In genomic region chr8:46587911-46588310, GRCm38 (mm10) we compare ENCODE assay signal across 28 mouse cellular contexts. TPM values are rescaled to one million over a fixed set of nuclear protein-coding genes. Genes with fewer than 3 reads are reported as not detected.
DNase-seq lines count a peak whose midpoint lies in the region; ATAC-seq and TF ChIP-seq lines count a peak whose summit lies in the region.
"Had no signal": no experiment of that assay in that cellular context is flagged by ENCODE, and none has a peak within 500 bp of the region (broad histone marks: within the 10 kb centered on the region; RNA-seq: fewer than 3 reads in every experiment).

No protein-coding gene starts in this region.

- no peak for TF ChIP-seq POLR2A in bone marrow, adult 2 months (IDR thresholded peaks at IDR 0.05; ENCODE audit: borderline replicate concordance, control insufficient read depth, low read depth, low read length)
- no peak for TF ChIP-seq POLR2A in cerebellum, adult 2 months (IDR thresholded peaks at IDR 0.05; ENCODE audit: borderline replicate concordance, insufficient read depth, low read length)

- no peaks in the 10 kb centered on the region for H3K27me3 ChIP-seq in liver, embryonic 15.5 days
- H3K27me3 ChIP-seq in cerebellum, adult 2 months (ENCODE audit: control insufficient read depth, insufficient read depth, low read length), result no peaks in the 10 kb centered on the region
- H3K27me3 ChIP-seq: forebrain, embryonic 15.5 days; intestine, embryonic 15.5 days; limb, embryonic 12.5 days; megakaryocyte, embryonic 14.5 days; neural tube, embryonic 13.5 days had no signal

- peak overlapping the region; percentile 38 for H3K27ac ChIP-seq in bone marrow, adult 2 months (ENCODE audit: control insufficient read depth, insufficient read depth, low read depth, low read length, poor library complexity)
- peak overlapping the region; percentile 79 for H3K27ac ChIP-seq in liver, embryonic 15.5 days (replicated peaks)
- no peak overlapping the region for H3K27ac ChIP-seq in cerebellum, adult 2 months (ENCODE audit: insufficient read depth, low read length)
- H3K27ac ChIP-seq: forebrain, embryonic 15.5 days; hindbrain, embryonic 14.5 days; intestine, embryonic 15.5 days; limb, embryonic 12.5 days; neural tube, embryonic 13.5 days; stomach, postnatal 0 days had no signal

- ATAC-seq in erythroid progenitor cell, adult 5-6 weeks (replicated peaks; ENCODE audit: low FRiP score, poor library complexity, severe bottlenecking), result peak; percentile 69
- ATAC-seq in liver, embryonic 15.5 days (ENCODE audit: insufficient read depth), result peak; percentile 80
- ATAC-seq: activated CD4-positive, CD25-positive, alpha-beta regulatory T cell, adult 4 months; forebrain, embryonic 15.5 days; intestine, embryonic 15.5 days had no signal

- no peak for TF ChIP-seq CTCF in bone marrow, adult 2 months (IDR thresholded peaks at IDR 0.05; ENCODE audit: control insufficient read depth, insufficient read depth, low read length)
- no peak for TF ChIP-seq CTCF in cerebellum, adult 2 months (IDR thresholded peaks at IDR 0.05; ENCODE audit: borderline replicate concordance, insufficient read depth, low read depth, low read length)

- H3K4me1 ChIP-seq in bone marrow, adult 2 months (ENCODE audit: control insufficient read depth, insufficient read depth, low read length), result no peaks in the 10 kb centered on the region; the same call in 1 of the 2 replicates
- H3K4me1 ChIP-seq in liver, embryonic 15.5 days (replicated peaks), result peaks cover 36% of the 10 kb centered on the region
- H3K4me1 ChIP-seq in cerebellum, adult 2 months (ENCODE audit: control insufficient read depth, insufficient read depth, low read length), result no peaks in the 10 kb centered on the region
- H3K4me1 ChIP-seq: forebrain, embryonic 15.5 days; intestine, embryonic 15.5 days; limb, embryonic 12.5 days; neural tube, embryonic 13.5 days had no signal

- H3K36me3 ChIP-seq in liver, embryonic 15.5 days (replicated peaks), result peaks cover 26% of the 10 kb centered on the region
- H3K36me3 ChIP-seq: forebrain, embryonic 15.5 days; intestine, embryonic 15.5 days; neural tube, embryonic 13.5 days had no signal

- H3K4me2 ChIP-seq in liver, embryonic 15.5 days, result peak overlapping the region; percentile 32
- H3K4me2 ChIP-seq: forebrain, embryonic 15.5 days; hindbrain, embryonic 14.5 days; intestine, embryonic 15.5 days; limb, embryonic 12.5 days; neural tube, embryonic 13.5 days had no signal

- H3K9ac ChIP-seq in liver, embryonic 15.5 days, result no peak overlapping the region
- H3K9ac ChIP-seq: forebrain, embryonic 15.5 days; hindbrain, embryonic 14.5 days; intestine, embryonic 15.5 days; limb, embryonic 12.5 days; neural tube, embryonic 13.5 days had no signal

- 59% methylated on average over 5 of the region's 5 CpGs for WGBS in bone marrow, adult 2 months
- WGBS in liver, embryonic 15.5 days (ENCODE audit: insufficient replicate concordance), result 15% methylated on average over 5 of the region's 5 CpGs
- WGBS in cerebellum, adult 2 months, result 94% methylated on average over 5 of the region's 5 CpGs

- no peak overlapping the region for H3K4me3 ChIP-seq in bone marrow, adult 2 months (replicated peaks; ENCODE audit: control insufficient read depth, low read depth, low read length)
- no peak overlapping the region for H3K4me3 ChIP-seq in liver, embryonic 15.5 days (replicated peaks)
- H3K4me3 ChIP-seq in cerebellum, adult 2 months (replicated peaks; ENCODE audit: insufficient read depth, low read depth, low read length), result no peak overlapping the region
- H3K4me3 ChIP-seq: forebrain, embryonic 15.5 days; intestine, embryonic 15.5 days; limb, embryonic 12.5 days; megakaryocyte, embryonic 14.5 days; neural tube, embryonic 13.5 days had no signal

- peak; percentile 75 for DNase-seq in 416B (ENCODE audit: low read depth)
- DNase-seq in cerebellum, adult 2 months, result no peak
- no peak for DNase-seq in cerebellum, postnatal 36 days
- DNase-seq in gastrocnemius, postnatal 25 days, result no peak
- no peak for DNase-seq in right cerebral cortex, postnatal 25 days
- DNase-seq: adrenal gland, postnatal 10 days; cerebellum, adult 11-12 months; cerebellum, postnatal 14 days; gastrocnemius, postnatal 10 days; heart, adult 18-20 months; heart, postnatal 36 days; kidney, postnatal 36 days; layer of hippocampus, postnatal 36 days; lung, adult 2 months; lung, postnatal 14 days; midbrain, embryonic 14.5 days; retina, postnatal 1 day had no signal

- no peaks in the 10 kb centered on the region for H3K9me3 ChIP-seq in liver, embryonic 15.5 days (replicated peaks)
- H3K9me3 ChIP-seq: forebrain, embryonic 15.5 days; intestine, embryonic 15.5 days; limb, embryonic 12.5 days; megakaryocyte, embryonic 14.5 days; neural tube, embryonic 13.5 days had no signal

RNA-seq across cellular contexts. Expression of gene Primpol, which starts 29.1 kb away (rescaled TPM):
- 7.6 and 10.7 TPM in 2 replicates for polyA plus RNA-seq in bone marrow, adult 2 months (2011; ENCODE audit: insufficient read depth, insufficient read length, low replicate concordance, missing spikeins)
- 15.9 and 20.1 TPM in 2 replicates for total RNA-seq in erythroid progenitor cell, adult 5-6 weeks (2015; ENCODE audit: low replicate concordance)
- 5.8 and 71.1 TPM in 2 replicates for total RNA-seq in erythroid progenitor cell, adult 5-6 weeks (2017; ENCODE audit: low replicate concordance)
- polyA plus RNA-seq in liver, embryonic 15.5 days (2015; fragmentation: Nextera tagmentation; extraction: Ambion mirVana), result 7.0 and 9.0 TPM in 2 replicates
- 2.8 and 4.0 TPM in 2 replicates for polyA plus RNA-seq in cerebellum, adult 2 months (2012; rRNA removed)
- 1 to 10 TPM; 1.2 to 2.0 TPM for total RNA-seq in gastrocnemius, postnatal 25 days (2021)

RNA-seq across cellular contexts. Expression of gene Casp3, which starts 29.2 kb away (rescaled TPM):
- 26.1 and 28.9 TPM in 2 replicates for polyA plus RNA-seq in bone marrow, adult 2 months (2011; ENCODE audit: insufficient read depth, insufficient read length, low replicate concordance, missing spikeins)
- total RNA-seq in erythroid progenitor cell, adult 5-6 weeks (2015; ENCODE audit: low replicate concordance), result 16.8 and 19.1 TPM in 2 replicates
- total RNA-seq in erythroid progenitor cell, adult 5-6 weeks (2017; ENCODE audit: low replicate concordance), result 23.0 and 32.5 TPM in 2 replicates
- 43.7 and 47.6 TPM in 2 replicates for polyA plus RNA-seq in liver, embryonic 15.5 days (2015; fragmentation: Nextera tagmentation; extraction: Ambion mirVana)
- polyA plus RNA-seq in cerebellum, adult 2 months (2012; rRNA removed), result 13.3 and 14.6 TPM in 2 replicates
- 1 to 10 TPM; 2.3 to 3.1 TPM for total RNA-seq in gastrocnemius, postnatal 25 days (2021)

RNA-seq across cellular contexts. Expression of gene Cenpu, which starts 36.1 kb away (rescaled TPM):
- polyA plus RNA-seq in bone marrow, adult 2 months (2011; ENCODE audit: insufficient read depth, insufficient read length, low replicate concordance, missing spikeins), result 14.2 and 18.7 TPM in 2 replicates
- 27.2 and 36.0 TPM in 2 replicates for total RNA-seq in erythroid progenitor cell, adult 5-6 weeks (2015; ENCODE audit: low replicate concordance)
- 49.9 and 78.3 TPM in 2 replicates for total RNA-seq in erythroid progenitor cell, adult 5-6 weeks (2017; ENCODE audit: low replicate concordance)
- polyA plus RNA-seq in liver, embryonic 15.5 days (2015; fragmentation: Nextera tagmentation; extraction: Ambion mirVana), result 13.9 and 14.7 TPM in 2 replicates
- polyA plus RNA-seq in cerebellum, adult 2 months (2012; rRNA removed), result 1.3 and 1.4 TPM in 2 replicates
- total RNA-seq in gastrocnemius, postnatal 25 days (2021), result 1 to 10 TPM in 1 of 2 experiments, under 1 TPM in 1; 0.41 to 1.2 TPM
